Mouse (Mus musculus) neutrophil, adult 5-6 weeks (primary cell): Measurements from ENCODE around the gene Unc5cl. TPM values are rescaled to one million over a fixed set of nuclear protein-coding genes. Genes with fewer than 3 reads are reported as not detected.
A peak's percentile ranks its signal among the peaks of the same experiment; 100 is the strongest.

ENCODE experiments used
- ATAC-seq: fragments of 151-379, 151-347 bp; 2 replicates; pipeline ENCODE4 v1.8.0; 2017; ENCODE audit warnings: mild to moderate bottlenecking, moderate TSS enrichment; ENCODE audit not compliant: insufficient number of reproducible peaks, poor library complexity, low FRiP score, severe bottlenecking; ENCODE audit errors: extremely low read depth
- total RNA-seq: library from RNA; stranded (forward); fragments of 200-1000 nt; gene quantifications from 2 replicates; pipeline ENCODE4 v1.2.3, GENCODE M21; 2017

The Unc5cl gene
- total RNA-seq, 1 experiment from 2014 or later: 11.3 TPM

- ATAC-seq: 0 out of 2 replicates have a peak, but pooled peaks have one; percentile 9
Observed at GRCm38 (mm10) chr17:48512614-48513281, 58.0 kb downstream of the Unc5cl start.

- ATAC-seq: no peak
Observed at GRCm38 (mm10) chr17:48514613-48515012, 59.9 kb downstream of the Unc5cl start.

GRCm38 (mm10) chr17:48519046-48519445, 64.3 kb downstream of the Unc5cl start:
- no peak for ATAC-seq

GRCm38 (mm10) chr17:48520352-48520751, 65.7 kb downstream of the Unc5cl start:
- ATAC-seq: no peak

- ATAC-seq: no peak
Observed at GRCm38 (mm10) chr17:48523056-48523455, 68.4 kb downstream of the Unc5cl start.

- no peak for ATAC-seq
Observed at GRCm38 (mm10) chr17:48533844-48534705, 79.4 kb downstream of the Unc5cl start.

- ATAC-seq: no peak
Observed at GRCm38 (mm10) chr17:48538328-48538727, 83.6 kb downstream of the Unc5cl start.

GRCm38 (mm10) chr17:48539326-48539725, 84.6 kb downstream of the Unc5cl start:
- no peak for ATAC-seq

GRCm38 (mm10) chr17:48542733-48543132, 88.0 kb downstream of the Unc5cl start:
- ATAC-seq: no peak

- ATAC-seq: no peak
Observed at GRCm38 (mm10) chr17:48543301-48543765, 88.6 kb downstream of the Unc5cl start.

- no peak for ATAC-seq
Observed at GRCm38 (mm10) chr17:48544722-48545121, 90.0 kb downstream of the Unc5cl start.

GRCm38 (mm10) chr17:48545223-48545943, 90.7 kb downstream of the Unc5cl start:
- no peak for ATAC-seq

- ATAC-seq: no peak
Observed at GRCm38 (mm10) chr17:48546036-48546435, 91.3 kb downstream of the Unc5cl start.

- no peak for ATAC-seq
Observed at GRCm38 (mm10) chr17:48547668-48548067, 93.0 kb downstream of the Unc5cl start.

GRCm38 (mm10) chr17:48551788-48552531, 97.3 kb downstream of the Unc5cl start:
- no peak for ATAC-seq

GRCm38 (mm10) chr17:48552532-48552915, 97.8 kb downstream of the Unc5cl start:
- no peak for ATAC-seq

GRCm38 (mm10) chr17:48556223-48556962, 101.7 kb downstream of the Unc5cl start:
- no peak for ATAC-seq
